Mouse (Mus musculus): Measurements from ENCODE around the gene Rarb. TPM values are rescaled to one million over a fixed set of nuclear protein-coding genes. Genes with fewer than 3 reads are reported as not detected.

Rarb gene
- polyA plus RNA-seq, 1 experiment, result not detected

DNA sequence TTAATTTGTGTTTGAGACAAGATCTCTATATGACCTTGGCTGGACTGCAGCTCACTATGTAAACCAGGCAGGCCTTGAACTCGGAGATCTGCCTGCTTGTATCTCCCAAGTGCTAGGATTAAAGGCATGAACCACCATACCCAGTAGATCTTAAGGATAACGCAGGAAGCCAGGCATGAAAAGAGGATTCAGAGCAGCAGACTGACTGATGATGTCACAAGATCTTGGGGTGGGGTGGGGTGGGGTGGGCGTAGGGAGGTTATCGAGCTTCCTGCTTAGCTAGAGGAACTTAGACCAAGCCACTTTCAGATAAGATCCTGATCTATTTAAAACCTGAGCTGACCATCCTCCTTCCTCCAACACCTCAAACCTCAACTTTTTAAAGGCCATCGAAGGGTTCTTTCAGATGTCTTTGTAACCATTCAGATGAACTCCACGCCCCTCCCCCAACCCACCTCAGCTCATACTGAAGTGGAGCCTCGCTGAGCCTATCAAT lies 249.4 kb downstream of the Rarb start:
- no peak for TF ChIP-seq GATA1 (IDR thresholded peaks at IDR 0.05; ENCODE audit: borderline replicate concordance, low read length)
- TF ChIP-seq FLI1 (IDR thresholded peaks at IDR 0.05; ENCODE audit: low read length), result no peak
- H3K36me3 ChIP-seq (replicated peaks; ENCODE audit: low read length), result no peaks in the 10 kb centered on the region
- no peak overlapping the region for H3K4me3 ChIP-seq (replicated peaks)
- 0 out of 2 replicates have a peak, but pooled peaks cover 2% of the 10 kb centered on the region for H3K4me1 ChIP-seq
- peaks cover 29% of the 10 kb centered on the region for H3K27me3 ChIP-seq (replicated peaks)
- no peaks in the 10 kb centered on the region for H3K9me3 ChIP-seq

DNA sequence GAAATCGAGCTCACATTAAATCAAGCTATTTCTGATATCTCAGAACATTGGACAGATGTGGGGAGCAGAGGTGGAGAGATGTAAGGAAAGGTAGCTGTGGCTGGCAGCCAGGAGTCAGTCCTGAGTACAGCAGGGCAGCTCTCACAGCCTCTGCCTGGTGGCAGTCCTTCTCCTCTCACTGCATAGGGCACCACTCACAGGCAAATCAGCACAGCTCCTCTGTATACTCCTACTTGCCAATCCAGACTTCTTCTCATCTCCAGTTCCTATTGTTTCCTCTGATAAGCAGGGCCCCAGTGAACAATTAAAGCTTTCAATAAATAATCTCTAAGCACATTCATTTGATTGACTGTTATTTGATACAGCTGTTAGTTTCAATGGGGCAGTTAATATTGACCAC lies 252.0 kb downstream of the Rarb start:
- TF ChIP-seq FLI1 (IDR thresholded peaks at IDR 0.05; ENCODE audit: low read length) (no peak), GATA1 (IDR thresholded peaks at IDR 0.05; ENCODE audit: borderline replicate concordance, low read length) (no peak)
- peaks cover 11% of the 10 kb centered on the region for H3K27me3 ChIP-seq (replicated peaks)
- H3K4me1 ChIP-seq, result peaks cover 14% of the 10 kb centered on the region
- no peak overlapping the region for H3K4me3 ChIP-seq (replicated peaks)
- H3K9me3 ChIP-seq, result no peaks in the 10 kb centered on the region
- H3K36me3 ChIP-seq (replicated peaks; ENCODE audit: low read length), result no peaks in the 10 kb centered on the region

DNA sequence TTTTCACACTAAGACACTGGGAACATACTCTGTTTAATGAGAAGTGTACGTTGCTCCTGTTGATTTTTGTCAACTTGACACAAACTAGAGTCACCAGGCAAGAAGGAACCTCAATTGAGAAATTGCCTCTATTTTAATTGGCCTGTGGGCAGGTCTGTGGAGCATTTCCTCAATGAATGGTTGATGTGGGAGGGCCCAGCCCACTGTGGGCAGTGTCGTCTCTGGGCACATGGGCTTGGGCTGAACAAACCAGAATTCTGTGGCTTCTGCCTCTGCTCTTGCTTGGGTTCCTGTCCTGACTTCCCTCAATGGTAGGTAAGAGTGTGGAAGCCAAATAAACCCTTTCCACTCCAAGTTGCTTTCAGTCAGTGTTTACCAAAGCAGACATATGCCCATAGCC lies 255.0 kb downstream of the Rarb start:
- Histone ChIP-seq H3K36me3 (replicated peaks; ENCODE audit: low read length) (no peaks in the 10 kb centered on the region), H3K4me1 (peaks cover 24% of the 10 kb centered on the region), H3K9me3 (no peaks in the 10 kb centered on the region), H3K4me3 (replicated peaks) (no peak overlapping the region), H3K27me3 (replicated peaks) (peaks cover 7% of the 10 kb centered on the region)
- TF ChIP-seq GATA1 (IDR thresholded peaks at IDR 0.05; ENCODE audit: borderline replicate concordance, low read length) (no peak), FLI1 (IDR thresholded peaks at IDR 0.05; ENCODE audit: low read length) (no peak)

DNA sequence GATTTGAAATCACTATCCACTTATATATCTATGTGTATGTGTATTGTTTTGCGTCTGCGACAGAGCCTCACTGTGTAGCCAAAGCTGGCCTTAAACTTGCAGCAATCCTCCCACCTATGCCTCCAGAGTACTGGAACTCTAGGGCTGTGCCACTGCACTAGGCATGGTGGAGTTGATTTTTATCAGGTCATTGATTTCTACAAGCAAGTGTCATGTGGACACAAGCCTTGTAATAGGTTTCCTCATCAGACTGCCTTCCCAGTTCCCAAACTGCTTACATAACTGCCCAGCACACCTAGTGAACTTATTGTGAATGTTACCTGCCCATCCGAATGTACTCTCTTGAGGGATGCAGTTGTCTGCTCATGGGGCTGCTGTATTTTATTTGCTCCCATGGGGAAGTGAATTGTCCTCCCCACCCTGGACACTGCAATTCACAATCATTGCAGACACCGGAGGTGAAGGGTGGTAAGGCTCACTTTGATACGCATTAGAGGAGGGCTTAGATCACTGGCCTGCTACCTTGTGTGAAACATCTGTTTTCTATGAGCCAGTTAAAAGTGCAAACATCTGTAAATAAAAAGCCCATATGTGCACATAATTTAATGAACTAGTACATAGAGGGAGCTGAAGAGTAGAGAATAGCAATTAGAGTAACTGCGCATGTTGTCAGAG lies 257.3 kb downstream of the Rarb start:
- Histone ChIP-seq H3K9me3 (no peaks in the 10 kb centered on the region), H3K4me3 (replicated peaks) (no peak overlapping the region), H3K4me1 (peaks cover 33% of the 10 kb centered on the region), H3K27me3 (replicated peaks) (peaks cover 9% of the 10 kb centered on the region), H3K36me3 (replicated peaks; ENCODE audit: low read length) (no peaks in the 10 kb centered on the region)
- TF ChIP-seq GATA1 (IDR thresholded peaks at IDR 0.05; ENCODE audit: borderline replicate concordance, low read length) (no peak), FLI1 (IDR thresholded peaks at IDR 0.05; ENCODE audit: low read length) (no peak)

DNA sequence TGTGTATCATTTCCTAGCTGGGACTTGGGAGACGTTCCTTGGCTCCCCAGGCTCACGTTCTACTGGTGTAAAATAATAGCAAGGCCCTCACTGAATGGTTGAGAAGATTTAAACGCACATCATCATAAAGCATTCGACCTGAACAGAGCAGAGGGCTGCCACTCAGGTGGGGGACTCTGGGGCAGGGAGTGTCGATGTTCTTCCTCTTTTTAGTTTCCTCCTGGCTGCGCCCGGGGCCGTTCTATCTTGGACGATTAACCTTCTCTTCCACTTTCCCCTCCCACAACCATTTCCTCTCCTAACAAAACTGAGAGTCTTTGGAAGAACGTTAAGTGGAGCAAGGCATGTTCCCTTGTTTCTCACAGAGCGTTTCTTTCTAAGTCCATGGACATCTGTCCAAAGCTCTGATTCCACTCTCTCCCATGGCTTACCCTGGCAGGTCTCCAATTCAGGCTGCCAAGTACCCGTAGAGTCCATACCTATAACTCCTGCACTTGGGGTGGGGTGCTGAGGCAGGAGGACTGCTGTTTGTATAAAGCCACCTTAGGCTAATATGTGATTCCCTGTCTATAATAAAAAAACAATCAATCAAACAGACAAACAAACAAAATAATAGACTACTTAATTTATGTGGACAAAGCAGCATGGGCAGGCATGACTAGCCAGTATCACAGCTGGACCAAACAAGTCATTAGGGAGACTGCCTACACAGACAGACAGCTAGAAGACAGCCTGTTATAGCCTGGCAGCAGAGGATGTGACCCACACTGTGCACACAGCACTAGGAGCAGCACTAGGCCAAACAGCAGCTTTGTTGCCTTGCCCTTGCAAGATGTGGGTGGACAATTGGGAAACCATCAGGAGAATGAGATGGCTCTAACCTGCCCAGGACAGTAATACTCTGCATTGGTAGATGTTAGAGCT lies 259.4 kb downstream of the Rarb start:
- Histone ChIP-seq H3K36me3 (replicated peaks; ENCODE audit: low read length) (no peaks in the 10 kb centered on the region), H3K27me3 (replicated peaks) (peaks cover 4% of the 10 kb centered on the region), H3K9me3 (no peaks in the 10 kb centered on the region), H3K4me1 (peaks cover 41% of the 10 kb centered on the region), H3K4me3 (replicated peaks) (peak overlapping the region; percentile 1)
- no peak for TF ChIP-seq FLI1 (IDR thresholded peaks at IDR 0.05; ENCODE audit: low read length)
- no peak for TF ChIP-seq GATA1 (IDR thresholded peaks at IDR 0.05; ENCODE audit: borderline replicate concordance, low read length)

DNA sequence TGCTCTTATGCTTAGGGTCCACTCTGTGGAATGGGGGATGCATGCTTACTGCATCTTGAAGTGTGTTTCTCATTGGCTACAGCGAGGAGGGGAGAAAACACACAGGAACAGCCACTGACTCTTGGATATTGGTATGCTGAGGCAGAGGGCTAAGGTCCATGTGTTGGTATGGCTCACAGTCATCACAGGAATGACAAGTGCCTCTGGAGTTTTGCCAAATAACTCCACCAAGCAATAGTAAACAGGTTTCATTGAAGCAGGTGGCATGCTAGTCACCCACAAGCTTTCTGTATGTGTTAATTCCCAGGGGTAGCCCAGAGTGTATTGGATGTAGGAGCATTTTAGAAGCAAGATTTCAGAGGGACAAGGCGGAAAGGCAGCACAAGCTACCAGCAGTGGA lies 260.9 kb downstream of the Rarb start:
- no peaks in the 10 kb centered on the region for H3K36me3 ChIP-seq (replicated peaks; ENCODE audit: low read length)
- no peak for TF ChIP-seq GATA1 (IDR thresholded peaks at IDR 0.05; ENCODE audit: borderline replicate concordance, low read length)
- TF ChIP-seq FLI1 (IDR thresholded peaks at IDR 0.05; ENCODE audit: low read length), result no peak

DNA sequence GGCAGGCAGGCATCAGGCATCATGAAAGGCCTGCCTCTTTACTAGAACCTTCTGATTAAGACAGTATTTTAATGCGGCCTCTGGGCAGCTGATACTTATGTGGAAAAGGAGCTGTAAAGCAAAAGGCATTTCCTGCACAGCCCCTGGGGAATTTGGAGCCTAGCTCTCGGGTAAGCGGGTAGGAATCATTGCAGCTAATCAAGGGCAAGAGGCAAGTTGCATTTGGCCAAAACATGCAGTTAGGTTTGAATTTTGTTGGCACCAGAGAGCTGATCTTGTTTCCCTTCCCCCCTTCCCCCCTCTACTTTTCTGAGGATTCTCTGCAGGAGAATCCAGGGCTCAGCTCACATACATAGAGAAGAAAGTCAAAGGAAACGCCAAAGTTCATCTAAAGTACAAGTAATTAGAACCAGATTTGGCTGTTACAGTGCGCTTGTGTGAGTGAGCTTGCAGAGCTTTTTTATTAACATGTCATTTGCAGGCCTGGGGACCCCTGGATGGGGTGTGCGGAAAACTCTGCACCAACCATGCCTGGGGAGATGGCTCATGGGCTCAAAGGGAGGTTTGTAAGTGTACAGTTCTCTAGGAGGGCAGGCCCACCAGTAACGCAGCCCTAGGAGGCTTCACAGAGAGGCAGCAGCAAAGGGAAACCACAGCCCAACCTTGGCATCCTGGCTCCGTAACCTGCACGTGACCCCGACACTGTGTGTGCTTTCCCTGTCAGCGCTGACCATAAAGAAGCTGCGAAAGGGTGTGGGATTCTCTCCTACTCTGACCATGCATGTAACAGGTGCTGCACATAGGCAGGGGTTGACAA lies 264.1 kb downstream of the Rarb start:
- H3K9me3 ChIP-seq, result no peaks in the 10 kb centered on the region
- no peak for TF ChIP-seq GATA1 (IDR thresholded peaks at IDR 0.05; ENCODE audit: borderline replicate concordance, low read length)
- TF ChIP-seq FLI1 (IDR thresholded peaks at IDR 0.05; ENCODE audit: low read length), result no peak
- H3K27me3 ChIP-seq (replicated peaks), result peaks cover 6% of the 10 kb centered on the region
- H3K36me3 ChIP-seq (replicated peaks; ENCODE audit: low read length), result no peaks in the 10 kb centered on the region
- H3K4me1 ChIP-seq, result peaks cover 47% of the 10 kb centered on the region
- peak overlapping the region; percentile 40 for H3K4me3 ChIP-seq (replicated peaks)

More for the DNA sequence above, 260.9 kb downstream of the Rarb start:
- Histone ChIP-seq H3K9me3 (no peaks in the 10 kb centered on the region), H3K4me3 (replicated peaks) (no peak overlapping the region), H3K27me3 (replicated peaks) (peaks cover 5% of the 10 kb centered on the region), H3K4me1 (peaks cover 39% of the 10 kb centered on the region)

DNA sequence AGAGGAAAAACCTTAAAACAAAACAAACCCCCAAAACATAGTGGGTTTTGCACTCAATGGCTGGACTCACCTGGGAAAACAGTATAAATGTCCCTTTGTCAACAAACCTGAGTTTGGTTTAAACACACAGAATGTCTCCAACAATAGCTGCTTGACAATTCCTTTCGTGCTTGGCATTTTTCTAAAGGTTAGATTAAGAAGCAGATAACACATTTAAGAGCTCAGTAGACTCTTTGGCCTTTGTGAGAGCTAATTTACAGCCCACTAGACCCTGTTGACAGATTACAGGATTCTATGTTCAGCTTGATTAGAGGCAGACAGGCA lies 264.7 kb downstream of the Rarb start:
- Histone ChIP-seq H3K27me3 (replicated peaks) (peaks cover 6% of the 10 kb centered on the region), H3K9me3 (no peaks in the 10 kb centered on the region), H3K4me1 (peaks cover 41% of the 10 kb centered on the region), H3K36me3 (replicated peaks; ENCODE audit: low read length) (no peaks in the 10 kb centered on the region), H3K4me3 (replicated peaks) (no peak overlapping the region)
- TF ChIP-seq FLI1 (IDR thresholded peaks at IDR 0.05; ENCODE audit: low read length), result no peak
- TF ChIP-seq GATA1 (IDR thresholded peaks at IDR 0.05; ENCODE audit: borderline replicate concordance, low read length), result no peak

DNA sequence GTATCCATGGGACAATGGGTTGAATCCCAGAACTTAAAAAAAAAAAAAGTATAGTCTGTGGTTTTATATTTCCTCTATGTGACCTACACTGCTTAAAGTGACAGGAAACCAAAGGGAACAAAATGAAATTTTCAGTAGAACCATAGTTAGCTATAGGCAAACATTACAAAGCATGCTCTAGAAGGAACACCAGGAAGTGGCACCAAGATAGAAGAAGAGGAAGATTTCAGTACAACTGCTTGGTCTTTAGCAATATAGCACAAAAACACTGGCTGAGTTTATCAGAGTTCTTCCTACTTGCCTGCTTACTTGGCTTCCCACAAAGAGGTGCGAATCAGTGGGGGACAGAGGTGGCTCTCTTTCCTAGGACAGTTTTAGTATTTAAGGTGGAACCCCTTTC lies 266.7 kb downstream of the Rarb start:
- TF ChIP-seq FLI1 (IDR thresholded peaks at IDR 0.05; ENCODE audit: low read length), result no peak
- no peak for TF ChIP-seq GATA1 (IDR thresholded peaks at IDR 0.05; ENCODE audit: borderline replicate concordance, low read length)
- Histone ChIP-seq H3K27me3 (replicated peaks) (peaks cover 4% of the 10 kb centered on the region), H3K9me3 (no peaks in the 10 kb centered on the region), H3K4me1 (peaks cover 38% of the 10 kb centered on the region), H3K36me3 (replicated peaks; ENCODE audit: low read length) (no peaks in the 10 kb centered on the region), H3K4me3 (replicated peaks) (no peak overlapping the region)
